Mouse (Mus musculus): ENCODE measurements around the gene Prdx5. TPM values are rescaled to one million over a fixed set of nuclear protein-coding genes. Genes with fewer than 3 reads are reported as not detected.

The Prdx5 gene
- polyA plus RNA-seq, 1 experiment from 2014 or later: 138 TPM

DNA sequence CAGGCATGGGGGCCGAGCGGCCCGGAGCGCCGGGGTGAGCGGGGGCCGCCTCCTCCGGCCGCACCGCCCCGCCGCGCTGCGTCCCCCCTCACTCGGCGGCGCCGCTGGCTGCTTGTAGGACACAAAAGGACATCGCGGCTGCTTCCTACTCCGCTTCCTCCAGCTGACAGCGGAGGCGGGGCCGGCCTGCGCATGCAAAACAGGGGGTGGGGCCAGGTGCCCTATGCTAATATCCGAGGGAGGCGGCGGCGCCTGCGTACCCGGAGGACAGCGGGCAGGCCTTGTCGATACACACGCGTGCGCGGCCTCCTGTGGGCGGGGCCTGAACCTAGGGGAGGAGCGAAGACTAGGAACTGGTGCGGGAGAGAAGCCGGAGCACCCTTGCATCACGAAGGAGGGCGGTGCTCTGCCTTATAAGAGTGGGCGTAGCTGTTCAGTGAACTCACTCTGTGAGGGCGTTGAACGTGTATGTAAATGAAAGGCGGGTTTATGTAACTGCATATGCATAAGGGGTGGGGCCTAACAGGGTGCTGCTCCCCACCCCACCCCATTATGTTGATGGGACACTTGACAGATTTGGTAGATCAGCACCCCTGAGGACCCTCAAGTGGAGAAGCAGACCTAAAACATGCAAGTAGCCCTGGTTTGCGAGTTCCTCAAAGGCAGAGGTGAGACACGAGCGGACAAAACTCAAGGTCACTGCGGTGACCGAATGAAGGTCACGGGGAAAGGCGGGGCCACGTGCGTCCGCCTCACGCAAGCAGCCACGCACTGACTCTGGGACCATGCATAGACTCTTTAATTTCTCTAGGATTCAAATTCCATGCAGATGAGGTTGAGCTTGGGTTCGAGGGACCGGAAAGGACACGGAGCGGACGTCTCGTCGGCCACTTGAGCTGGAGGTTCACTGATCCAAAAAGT is 12.0 kb upstream of the Prdx5 start, which contains the start of gene Esrra:
Esrra (minus strand) TSS at position 167 of the 921 bp plus-strand sequence.
- ATAC-seq (ENCODE audit: low FRiP score) (peak; percentile 95), DNase-seq (ENCODE audit: low spot score) (peak; percentile 100)
- Histone ChIP-seq H3K36me3 (ENCODE audit: control insufficient read depth, insufficient read depth, low read length) (no peaks in the 10 kb centered on the region), H3K4me3 (ENCODE audit: low read depth, low read length) (peak within 1 kb of the TSS; percentile 71), H3K9me3 (ENCODE audit: control insufficient read depth, low read length) (no peaks in the 10 kb centered on the region), H3K9ac (ENCODE audit: low read depth, low read length) (peak within 1 kb of the TSS; percentile 88), H3K4me1 (replicated peaks; ENCODE audit: control insufficient read depth, insufficient read depth, low read length) (peaks cover 13% of the 10 kb centered on the region; the same call in 1 of the 2 replicates), H3K4me2 (replicated peaks; ENCODE audit: low read depth, low read length) (peak within 1 kb of the TSS; percentile 93), H3K27ac (ENCODE audit: low read depth, low read length) (peak within 1 kb of the TSS; percentile 92), H3K27me3 (ENCODE audit: control insufficient read depth, insufficient read depth, low read length) (peaks cover 42% of the 10 kb centered on the region)
- 1% methylated on average over 59 of the region's 66 CpGs for WGBS

DNA sequence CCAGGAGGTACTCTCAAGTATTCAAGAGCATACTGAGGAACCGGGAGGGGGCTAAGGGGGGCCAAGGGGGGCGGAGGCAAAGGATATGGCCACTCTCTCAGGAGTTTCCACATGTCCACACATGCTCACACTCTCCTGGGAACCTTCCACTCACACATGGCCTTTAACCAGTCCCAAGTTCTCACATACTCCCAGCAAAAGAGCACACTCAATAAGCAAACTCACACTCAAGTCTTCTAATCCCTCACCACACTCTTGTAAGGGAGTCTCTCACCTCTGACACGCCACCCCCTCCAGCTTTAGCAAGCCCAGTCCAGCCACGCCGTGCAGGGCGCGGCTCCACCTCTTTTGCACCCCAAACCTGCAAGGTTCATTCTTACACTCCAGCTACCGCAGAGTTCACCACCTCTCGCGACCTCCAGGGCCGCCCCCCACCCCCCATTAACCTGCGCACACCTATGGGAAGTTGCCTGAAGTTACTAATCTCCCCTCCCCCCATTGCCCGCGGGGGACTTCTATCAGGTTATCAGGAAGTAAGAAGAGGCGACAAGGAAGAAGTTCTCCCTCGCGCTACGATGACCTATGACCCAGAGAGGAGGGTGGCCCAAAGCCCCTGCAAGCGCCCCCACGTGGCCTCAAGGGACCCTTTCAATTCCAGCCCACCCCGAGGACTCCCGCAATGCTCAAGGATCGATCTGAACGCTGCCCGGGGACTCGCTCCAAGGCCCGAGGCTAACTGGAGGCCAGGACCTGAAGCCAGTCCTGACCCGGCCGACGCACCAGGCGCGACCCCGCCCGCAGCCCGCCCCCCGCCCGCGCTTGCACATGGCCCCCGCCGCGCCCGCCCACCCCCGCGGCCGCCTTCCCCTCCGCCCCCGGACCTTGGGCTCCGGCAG is 11.1 kb upstream of the Prdx5 start:
- no peaks in the 10 kb centered on the region for H3K36me3 ChIP-seq (ENCODE audit: control insufficient read depth, insufficient read depth, low read length)
- H3K27ac ChIP-seq (ENCODE audit: low read depth, low read length): peak overlapping the region; percentile 92
- H3K9me3 ChIP-seq (ENCODE audit: control insufficient read depth, low read length): no peaks in the 10 kb centered on the region
- peaks cover 32% of the 10 kb centered on the region for H3K27me3 ChIP-seq (ENCODE audit: control insufficient read depth, insufficient read depth, low read length)
- H3K4me1 ChIP-seq (replicated peaks; ENCODE audit: control insufficient read depth, insufficient read depth, low read length): peaks cover 12% of the 10 kb centered on the region; the same call in 1 of the 2 replicates
- peak overlapping the region; percentile 71 for H3K4me3 ChIP-seq (ENCODE audit: low read depth, low read length)
- peak overlapping the region; percentile 88 for H3K9ac ChIP-seq (ENCODE audit: low read depth, low read length)
- peak overlapping the region; percentile 93 for H3K4me2 ChIP-seq (replicated peaks; ENCODE audit: low read depth, low read length)
- ATAC-seq (ENCODE audit: low FRiP score): no peak
- 2% methylated on average over 41 of the region's 48 CpGs for WGBS
- peak; percentile 66 for DNase-seq (ENCODE audit: low spot score)

DNA sequence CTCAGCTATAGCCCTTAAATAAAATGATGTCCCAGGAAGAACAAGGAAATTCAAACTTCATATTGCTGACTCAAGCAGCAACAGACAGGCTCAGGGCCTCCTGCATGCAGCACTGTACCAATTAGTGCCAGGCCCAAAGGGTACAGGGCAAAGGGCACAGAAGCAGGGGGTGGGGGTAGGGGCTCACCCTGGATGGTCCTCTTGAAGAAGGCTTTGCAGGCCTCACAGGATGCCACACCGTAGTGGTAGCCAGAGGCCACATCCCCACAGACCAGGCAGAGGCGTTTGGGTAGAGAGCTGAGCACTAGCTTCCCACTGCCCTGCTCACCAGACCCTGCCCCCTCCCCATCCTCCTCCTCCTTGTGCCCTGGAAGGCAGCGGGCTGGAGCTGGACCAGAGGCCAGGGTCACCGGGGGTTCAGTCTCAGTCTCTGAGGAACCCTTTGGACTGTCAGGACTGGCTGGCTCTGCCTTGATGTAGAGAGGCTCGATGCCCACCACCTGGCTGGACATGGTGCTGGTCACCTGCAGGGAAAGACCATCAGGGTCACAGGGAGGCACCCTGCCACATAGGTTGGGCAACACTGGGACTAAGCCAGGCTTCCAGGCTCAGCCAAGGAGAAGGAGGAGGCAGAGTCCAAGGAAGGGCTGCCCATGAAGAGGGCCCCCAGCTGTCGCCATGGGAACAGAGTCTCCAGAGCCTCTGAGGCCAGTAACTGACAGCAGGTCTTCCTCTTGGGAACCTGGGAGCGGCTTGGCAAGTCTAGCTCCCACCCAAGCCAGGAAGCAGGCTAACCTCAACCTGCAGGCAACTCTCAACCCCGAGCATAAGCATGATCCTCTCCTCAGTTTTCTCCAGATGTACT is 10.2 kb upstream of the Prdx5 start:
- no peaks in the 10 kb centered on the region for H3K9me3 ChIP-seq (ENCODE audit: control insufficient read depth, low read length)
- H3K27me3 ChIP-seq (ENCODE audit: control insufficient read depth, insufficient read depth, low read length): peaks cover 24% of the 10 kb centered on the region
- H3K4me2 ChIP-seq (replicated peaks; ENCODE audit: low read depth, low read length): peak overlapping the region; percentile 93
- H3K36me3 ChIP-seq (ENCODE audit: control insufficient read depth, insufficient read depth, low read length): no peaks in the 10 kb centered on the region
- no peak for ATAC-seq (ENCODE audit: low FRiP score)
- peaks cover 8% of the 10 kb centered on the region; the same call in 1 of the 2 replicates for H3K4me1 ChIP-seq (replicated peaks; ENCODE audit: control insufficient read depth, insufficient read depth, low read length)
- WGBS: 47% methylated on average over 7 of the region's 8 CpGs
- peak overlapping the region; percentile 88; the same call in 1 of the 2 replicates for H3K9ac ChIP-seq (ENCODE audit: low read depth, low read length)
- peak; percentile 44 for DNase-seq (ENCODE audit: low spot score)
- 0 out of 2 replicates have a peak overlapping the region, but pooled peaks have one; percentile 11 for H3K27ac ChIP-seq (ENCODE audit: low read depth, low read length)
- peak overlapping the region; percentile 71 for H3K4me3 ChIP-seq (ENCODE audit: low read depth, low read length)

DNA sequence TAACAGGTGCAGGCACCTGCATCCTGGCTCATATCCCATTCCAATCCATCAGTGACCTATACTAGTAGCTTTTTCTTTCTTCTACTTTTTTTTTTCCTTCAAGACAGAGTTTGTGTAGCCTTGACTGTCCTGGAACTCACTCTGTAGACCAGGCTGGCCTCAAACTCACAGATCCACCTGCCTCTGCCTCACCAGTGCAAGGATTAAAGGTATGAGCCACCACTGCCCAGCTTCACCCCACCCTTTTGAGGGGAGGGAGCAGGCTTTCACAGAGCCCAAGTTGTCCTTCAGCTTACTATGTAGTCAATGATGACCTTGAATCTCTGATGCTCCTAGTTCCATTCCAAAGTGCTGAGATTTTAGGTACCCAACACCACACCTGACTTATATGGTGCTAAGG is 9.5 kb upstream of the Prdx5 start:
- H3K36me3 ChIP-seq (ENCODE audit: control insufficient read depth, insufficient read depth, low read length): no peaks in the 10 kb centered on the region
- no peaks in the 10 kb centered on the region for H3K9me3 ChIP-seq (ENCODE audit: control insufficient read depth, low read length)
- H3K27ac ChIP-seq (ENCODE audit: low read depth, low read length): no peak overlapping the region
- DNase-seq (ENCODE audit: low spot score): no peak
- H3K4me1 ChIP-seq (replicated peaks; ENCODE audit: control insufficient read depth, insufficient read depth, low read length): peaks cover 5% of the 10 kb centered on the region; the same call in 1 of the 2 replicates
- no peak for ATAC-seq (ENCODE audit: low FRiP score)
- H3K9ac ChIP-seq (ENCODE audit: low read depth, low read length): no peak overlapping the region
- no peak overlapping the region for H3K4me2 ChIP-seq (replicated peaks; ENCODE audit: low read depth, low read length)
- H3K4me3 ChIP-seq (ENCODE audit: low read depth, low read length): no peak overlapping the region
- peaks cover 17% of the 10 kb centered on the region for H3K27me3 ChIP-seq (ENCODE audit: control insufficient read depth, insufficient read depth, low read length)

DNA sequence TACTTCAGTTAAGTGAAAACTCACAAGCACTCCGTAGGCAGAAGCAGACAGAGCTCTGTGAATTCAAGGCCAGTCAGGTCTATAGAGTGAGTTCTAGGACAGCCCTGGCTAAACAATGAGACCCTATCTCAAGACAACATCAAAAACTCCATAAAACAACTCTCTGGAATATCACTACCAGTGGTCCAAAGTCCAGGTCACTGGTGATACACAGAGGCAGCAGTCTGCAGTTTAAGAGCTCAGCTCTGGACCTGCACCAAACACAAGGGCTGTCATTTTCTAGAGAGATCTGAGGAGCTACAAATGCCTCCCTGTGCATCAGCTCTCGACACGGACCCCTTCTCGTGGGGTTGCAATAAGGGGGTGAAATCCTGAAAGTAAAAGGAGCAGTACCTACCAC is 8.4 kb upstream of the Prdx5 start:
- H3K4me1 ChIP-seq (replicated peaks; ENCODE audit: control insufficient read depth, insufficient read depth, low read length): peaks cover 5% of the 10 kb centered on the region; the same call in 1 of the 2 replicates
- 98% methylated on average over 4 of the region's 4 CpGs for WGBS
- no peak for ATAC-seq (ENCODE audit: low FRiP score)

DNA sequence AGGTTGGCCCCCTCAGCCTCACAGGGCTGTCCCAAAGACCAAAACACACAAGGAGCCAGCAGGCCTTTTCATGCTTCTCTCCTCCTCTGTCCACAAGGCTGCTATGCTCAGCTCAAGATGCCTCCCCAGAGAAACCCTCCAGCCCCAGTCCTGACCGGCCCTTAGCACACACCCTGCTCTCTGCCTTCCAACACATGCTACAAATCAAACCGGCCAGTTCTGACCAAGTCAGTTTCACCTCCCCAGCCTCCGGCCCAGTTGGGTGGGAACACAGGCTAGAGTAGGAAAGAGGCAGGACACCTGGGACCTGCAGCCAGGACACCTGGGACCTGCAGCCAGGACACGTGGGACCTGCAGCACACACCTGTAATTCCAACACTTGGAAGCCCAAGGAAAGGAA is 6.6 kb upstream of the Prdx5 start:
- H3K9ac ChIP-seq (ENCODE audit: low read depth, low read length): no peak overlapping the region
- H3K27ac ChIP-seq (ENCODE audit: low read depth, low read length): no peak overlapping the region
- no peak for DNase-seq (ENCODE audit: low spot score)
- no peaks in the 10 kb centered on the region for H3K27me3 ChIP-seq (ENCODE audit: control insufficient read depth, insufficient read depth, low read length)
- peaks cover 8% of the 10 kb centered on the region; the same call in 1 of the 2 replicates for H3K36me3 ChIP-seq (ENCODE audit: control insufficient read depth, insufficient read depth, low read length)
- 90% methylated on average over 4 of the region's 4 CpGs for WGBS
- no peak overlapping the region for H3K4me3 ChIP-seq (ENCODE audit: low read depth, low read length)
- H3K4me1 ChIP-seq (replicated peaks; ENCODE audit: control insufficient read depth, insufficient read depth, low read length): peaks cover 5% of the 10 kb centered on the region; the same call in 1 of the 2 replicates
- H3K4me2 ChIP-seq (replicated peaks; ENCODE audit: low read depth, low read length): no peak overlapping the region
- ATAC-seq (ENCODE audit: low FRiP score): no peak
- H3K9me3 ChIP-seq (ENCODE audit: control insufficient read depth, low read length): no peaks in the 10 kb centered on the region

More for the DNA sequence above, 8.4 kb upstream of the Prdx5 start:
- no peaks in the 10 kb centered on the region for H3K9me3 ChIP-seq (ENCODE audit: control insufficient read depth, low read length)
- DNase-seq (ENCODE audit: low spot score): no peak
- H3K36me3 ChIP-seq (ENCODE audit: control insufficient read depth, insufficient read depth, low read length): peaks cover 3% of the 10 kb centered on the region; the same call in 1 of the 2 replicates
- no peak overlapping the region for H3K27ac ChIP-seq (ENCODE audit: low read depth, low read length)
- no peak overlapping the region for H3K9ac ChIP-seq (ENCODE audit: low read depth, low read length)
- peaks cover 7% of the 10 kb centered on the region for H3K27me3 ChIP-seq (ENCODE audit: control insufficient read depth, insufficient read depth, low read length)
- H3K4me3 ChIP-seq (ENCODE audit: low read depth, low read length): no peak overlapping the region
- no peak overlapping the region for H3K4me2 ChIP-seq (replicated peaks; ENCODE audit: low read depth, low read length)

DNA sequence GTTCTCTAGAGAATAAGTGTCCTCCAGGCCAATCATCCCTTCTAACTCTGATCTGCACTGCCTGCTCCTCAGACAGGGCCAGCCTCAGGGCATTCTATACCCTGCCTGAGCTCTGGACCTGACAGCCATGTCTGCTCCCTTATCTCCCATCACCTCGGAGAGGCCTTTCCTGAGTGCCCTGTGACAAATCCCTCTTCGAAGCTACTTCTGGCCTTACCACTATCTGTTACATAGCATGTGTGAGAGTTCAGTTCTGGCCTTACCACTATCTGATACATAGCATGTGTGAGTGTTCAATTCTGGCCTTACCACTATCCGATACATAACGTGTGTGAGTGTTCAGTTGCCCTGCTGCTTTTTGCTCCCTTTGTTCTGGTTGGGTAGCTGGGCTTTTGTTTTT is 5.4 kb upstream of the Prdx5 start:
- peaks cover 5% of the 10 kb centered on the region for H3K4me1 ChIP-seq (replicated peaks; ENCODE audit: control insufficient read depth, insufficient read depth, low read length)
- H3K9ac ChIP-seq (ENCODE audit: low read depth, low read length): no peak overlapping the region
- H3K4me3 ChIP-seq (ENCODE audit: low read depth, low read length): no peak overlapping the region
- H3K27me3 ChIP-seq (ENCODE audit: control insufficient read depth, insufficient read depth, low read length): no peaks in the 10 kb centered on the region
- peaks cover 8% of the 10 kb centered on the region; the same call in 1 of the 2 replicates for H3K36me3 ChIP-seq (ENCODE audit: control insufficient read depth, insufficient read depth, low read length)
- no peak for DNase-seq (ENCODE audit: low spot score)
- no peaks in the 10 kb centered on the region for H3K9me3 ChIP-seq (ENCODE audit: control insufficient read depth, low read length)
- H3K27ac ChIP-seq (ENCODE audit: low read depth, low read length): no peak overlapping the region
- H3K4me2 ChIP-seq (replicated peaks; ENCODE audit: low read depth, low read length): no peak overlapping the region
- 87% methylated on average over 4 of the region's 4 CpGs for WGBS
- ATAC-seq (ENCODE audit: low FRiP score): no peak

DNA sequence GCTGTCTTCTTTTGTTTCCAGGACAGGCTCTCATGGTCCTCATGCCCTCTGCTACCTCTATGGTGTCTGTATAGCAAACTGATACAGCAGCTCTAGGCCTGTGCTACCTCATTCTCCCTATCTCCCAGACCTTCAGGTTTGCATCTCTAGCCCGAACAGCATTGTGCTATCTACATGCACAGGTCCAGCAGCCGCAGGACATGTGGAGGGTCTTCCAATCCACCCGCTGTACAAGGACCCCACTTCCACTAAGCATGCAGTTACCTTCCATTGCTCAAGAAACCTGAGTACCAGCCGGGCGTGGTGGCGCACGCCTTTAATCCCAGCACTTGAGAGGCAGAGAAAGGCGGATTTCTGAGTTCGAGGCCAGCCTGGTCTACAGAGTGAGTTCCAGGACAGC is 4.6 kb upstream of the Prdx5 start:
- Histone ChIP-seq H3K9me3 (ENCODE audit: control insufficient read depth, low read length) (no peaks in the 10 kb centered on the region), H3K27ac (ENCODE audit: low read depth, low read length) (no peak overlapping the region), H3K36me3 (ENCODE audit: control insufficient read depth, insufficient read depth, low read length) (peaks cover 8% of the 10 kb centered on the region; the same call in 1 of the 2 replicates), H3K9ac (ENCODE audit: low read depth, low read length) (no peak overlapping the region), H3K27me3 (ENCODE audit: control insufficient read depth, insufficient read depth, low read length) (no peaks in the 10 kb centered on the region), H3K4me1 (replicated peaks; ENCODE audit: control insufficient read depth, insufficient read depth, low read length) (peaks cover 2% of the 10 kb centered on the region; the same call in 1 of the 2 replicates), H3K4me2 (replicated peaks; ENCODE audit: low read depth, low read length) (no peak overlapping the region), H3K4me3 (ENCODE audit: low read depth, low read length) (no peak overlapping the region)
- DNase-seq (ENCODE audit: low spot score) (no peak), ATAC-seq (ENCODE audit: low FRiP score) (no peak)
- WGBS: 93% methylated on average over 9 of the region's 9 CpGs

Measured in hindbrain, embryonic 11.5 days (tissue).